Mouse (Mus musculus): ENCODE results near the gene Cdan1.

DNA sequence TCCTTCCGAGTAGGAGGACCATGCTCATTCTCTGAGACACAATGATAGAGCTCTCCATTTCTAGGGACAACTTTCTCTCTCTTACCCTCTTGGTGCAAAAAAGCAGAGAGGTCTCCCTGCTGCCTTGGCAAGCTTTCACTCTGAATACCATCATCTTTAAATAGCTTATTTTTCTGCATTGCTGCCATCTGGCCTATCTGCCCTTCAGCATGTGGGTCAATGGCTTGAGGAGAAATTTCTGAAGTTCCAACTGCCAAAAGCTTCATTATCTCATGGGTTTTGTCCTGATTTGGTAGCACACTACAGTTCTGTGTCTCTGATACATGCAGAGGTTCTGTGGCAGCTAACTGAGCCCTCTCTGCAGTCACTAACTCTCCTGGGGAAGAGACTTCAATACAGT lies 104.4 kb downstream of the Cdan1 start:
- TF ChIP-seq CTCF (IDR thresholded peaks at IDR 0.05; ENCODE audit: low read depth): no peak
- TF ChIP-seq EP300 (IDR thresholded peaks at IDR 0.05; ENCODE audit: low read depth): no peak
